Mouse (Mus musculus): Measurements from ENCODE around the gene Plin3. TPM values are rescaled to one million over a fixed set of nuclear protein-coding genes. Genes with fewer than 3 reads are reported as not detected.

The Plin3 gene
- polyA plus RNA-seq, 1 experiment from 2014 or later, result 12.3 TPM

- no peak overlapping the region for H3K9ac ChIP-seq (ENCODE audit: low read depth, low read length)
- H3K27ac ChIP-seq (ENCODE audit: low read length), result no peak overlapping the region
- H3K4me1 ChIP-seq (ENCODE audit: control insufficient read depth, insufficient read depth, low read length), result peaks cover 13% of the 10 kb centered on the region
- ATAC-seq, result no peak
- no peak overlapping the region for H3K4me3 ChIP-seq (ENCODE audit: low read depth, low read length)
- no peaks in the 10 kb centered on the region for H3K36me3 ChIP-seq (ENCODE audit: control insufficient read depth, insufficient read depth, low read length)
- no peaks in the 10 kb centered on the region for H3K27me3 ChIP-seq (ENCODE audit: control insufficient read depth, insufficient read depth, low read depth, low read length)
- H3K4me2 ChIP-seq (ENCODE audit: low read length), result no peak overlapping the region
- H3K9me3 ChIP-seq (replicated peaks; ENCODE audit: control insufficient read depth, low read length, poor library complexity, severe bottlenecking), result no peaks in the 10 kb centered on the region
- 88% methylated on average over 7 of the region's 7 CpGs for WGBS
Observed at GRCm38 (mm10) chr17:56273482-56273881, 19.2 kb downstream of the Plin3 start.

DNA sequence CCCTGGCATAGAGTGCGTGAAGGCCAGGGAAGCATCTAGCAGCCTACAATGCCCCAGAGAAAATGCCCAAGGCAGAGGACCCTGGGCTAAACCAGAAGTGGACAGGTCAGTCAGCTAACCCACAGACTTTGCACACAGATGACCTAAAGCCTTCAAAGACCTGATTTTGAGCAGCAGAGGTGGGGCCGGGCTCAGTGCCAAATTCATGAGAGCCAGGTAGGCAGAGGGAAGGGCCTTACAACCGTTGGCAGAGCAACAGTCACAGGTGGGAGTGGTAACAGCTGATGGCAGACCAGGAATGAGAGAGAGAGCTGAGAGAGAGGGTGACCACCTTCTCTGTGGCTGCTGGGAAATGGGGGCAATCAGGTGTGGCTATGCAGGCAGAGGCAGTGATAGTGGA lies 20.0 kb downstream of the Plin3 start:
- Histone ChIP-seq H3K27me3 (ENCODE audit: control insufficient read depth, insufficient read depth, low read depth, low read length) (no peaks in the 10 kb centered on the region), H3K4me2 (ENCODE audit: low read length) (no peak overlapping the region)
- 73% methylated on average over 3 of the region's 3 CpGs for WGBS

GRCm38 (mm10) chr17:56271609-56272253 lies 20.9 kb downstream of the Plin3 start:
- ATAC-seq, result no peak
- no peaks in the 10 kb centered on the region for H3K9me3 ChIP-seq (replicated peaks; ENCODE audit: control insufficient read depth, low read length, poor library complexity, severe bottlenecking)
- no peak overlapping the region for H3K9ac ChIP-seq (ENCODE audit: low read depth, low read length)
- H3K4me2 ChIP-seq (ENCODE audit: low read length), result no peak overlapping the region
- no peaks in the 10 kb centered on the region for H3K27me3 ChIP-seq (ENCODE audit: control insufficient read depth, insufficient read depth, low read depth, low read length)
- no peak overlapping the region for H3K27ac ChIP-seq (ENCODE audit: low read length)
- no peak overlapping the region for H3K4me3 ChIP-seq (ENCODE audit: low read depth, low read length)
- peaks cover 16% of the 10 kb centered on the region for H3K4me1 ChIP-seq (ENCODE audit: control insufficient read depth, insufficient read depth, low read length)
- 88% methylated on average over 12 of the region's 12 CpGs for WGBS
- H3K36me3 ChIP-seq (ENCODE audit: control insufficient read depth, insufficient read depth, low read length), result no peaks in the 10 kb centered on the region

More for the DNA sequence above, 20.0 kb downstream of the Plin3 start:
- Histone ChIP-seq H3K36me3 (ENCODE audit: control insufficient read depth, insufficient read depth, low read length) (no peaks in the 10 kb centered on the region), H3K4me3 (ENCODE audit: low read depth, low read length) (no peak overlapping the region), H3K4me1 (ENCODE audit: control insufficient read depth, insufficient read depth, low read length) (peaks cover 17% of the 10 kb centered on the region), H3K9me3 (replicated peaks; ENCODE audit: control insufficient read depth, low read length, poor library complexity, severe bottlenecking) (no peaks in the 10 kb centered on the region), H3K9ac (ENCODE audit: low read depth, low read length) (no peak overlapping the region), H3K27ac (ENCODE audit: low read length) (no peak overlapping the region)
- ATAC-seq, result no peak

GRCm38 (mm10) chr17:56269741-56270140 lies 22.9 kb downstream of the Plin3 start:
- peak overlapping the region; percentile 66 for H3K4me2 ChIP-seq (ENCODE audit: low read length)
- H3K27ac ChIP-seq (ENCODE audit: low read length), result peak overlapping the region; percentile 72
- peak overlapping the region; percentile 35; the same call in 1 of the 2 replicates for H3K4me3 ChIP-seq (ENCODE audit: low read depth, low read length)
- peaks cover 4% of the 10 kb centered on the region; the same call in 1 of the 2 replicates for H3K36me3 ChIP-seq (ENCODE audit: control insufficient read depth, insufficient read depth, low read length)
- ATAC-seq, result peak; percentile 19
- H3K9me3 ChIP-seq (replicated peaks; ENCODE audit: control insufficient read depth, low read length, poor library complexity, severe bottlenecking), result no peaks in the 10 kb centered on the region
- WGBS, result 73% methylated on average over 3 of the region's 3 CpGs
- no peaks in the 10 kb centered on the region for H3K27me3 ChIP-seq (ENCODE audit: control insufficient read depth, insufficient read depth, low read depth, low read length)
- H3K9ac ChIP-seq (ENCODE audit: low read depth, low read length), result peak overlapping the region; percentile 54; the same call in 1 of the 2 replicates
- peaks cover 8% of the 10 kb centered on the region for H3K4me1 ChIP-seq (ENCODE audit: control insufficient read depth, insufficient read depth, low read length)

DNA sequence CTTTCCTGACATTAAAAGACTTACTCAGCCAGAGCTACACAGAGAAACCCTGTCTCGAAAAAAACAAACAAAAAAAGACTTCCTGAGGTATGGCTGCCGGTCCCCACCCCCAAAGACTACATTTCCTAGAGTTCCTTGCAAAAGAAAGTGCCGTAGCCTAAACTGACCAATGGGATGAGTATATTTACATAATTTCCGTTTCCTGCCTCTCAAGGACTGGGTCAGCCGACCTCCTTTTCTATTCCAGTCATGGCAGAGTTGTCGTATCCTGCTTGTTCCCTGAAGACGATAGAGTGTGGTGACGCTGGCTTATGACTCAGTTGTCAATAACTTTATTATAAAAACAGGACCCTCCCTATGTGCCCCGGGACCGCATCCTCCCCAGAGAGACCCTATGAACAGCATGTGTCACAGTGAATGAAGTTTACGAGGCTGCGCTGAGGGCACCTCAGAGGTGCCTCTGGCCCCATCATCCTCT lies 23.5 kb downstream of the Plin3 start:
- H3K27ac ChIP-seq (ENCODE audit: low read length), result peak overlapping the region; percentile 72
- peak overlapping the region; percentile 66 for H3K4me2 ChIP-seq (ENCODE audit: low read length)
- peaks cover 8% of the 10 kb centered on the region for H3K4me1 ChIP-seq (ENCODE audit: control insufficient read depth, insufficient read depth, low read length)
- H3K36me3 ChIP-seq (ENCODE audit: control insufficient read depth, insufficient read depth, low read length), result peaks cover 4% of the 10 kb centered on the region; the same call in 1 of the 2 replicates
- peak; percentile 90 for ATAC-seq
- H3K9me3 ChIP-seq (replicated peaks; ENCODE audit: control insufficient read depth, low read length, poor library complexity, severe bottlenecking), result no peaks in the 10 kb centered on the region
- H3K9ac ChIP-seq (ENCODE audit: low read depth, low read length), result peak overlapping the region; percentile 54
- H3K27me3 ChIP-seq (ENCODE audit: control insufficient read depth, insufficient read depth, low read depth, low read length), result no peaks in the 10 kb centered on the region
- WGBS, result 22% methylated on average over 12 of the region's 12 CpGs
- peak overlapping the region; percentile 35 for H3K4me3 ChIP-seq (ENCODE audit: low read depth, low read length)

- WGBS, result 67% methylated on average over 3 of the region's 3 CpGs
Observed at GRCm38 (mm10) chr17:56266271-56266670, 26.4 kb downstream of the Plin3 start.

GRCm38 (mm10) chr17:56265869-56266268 lies 26.8 kb downstream of the Plin3 start:
- H3K4me2 ChIP-seq (ENCODE audit: low read length), result no peak overlapping the region
- no peaks in the 10 kb centered on the region for H3K27me3 ChIP-seq (ENCODE audit: control insufficient read depth, insufficient read depth, low read depth, low read length)
- no peak for ATAC-seq
- no peak overlapping the region for H3K9ac ChIP-seq (ENCODE audit: low read depth, low read length)
- H3K4me3 ChIP-seq (ENCODE audit: low read depth, low read length), result no peak overlapping the region
- H3K36me3 ChIP-seq (ENCODE audit: control insufficient read depth, insufficient read depth, low read length), result peaks cover 12% of the 10 kb centered on the region; the same call in 1 of the 2 replicates
- WGBS, result 94% methylated on average over 3 of the region's 3 CpGs
- H3K9me3 ChIP-seq (replicated peaks; ENCODE audit: control insufficient read depth, low read length, poor library complexity, severe bottlenecking), result no peaks in the 10 kb centered on the region
- H3K27ac ChIP-seq (ENCODE audit: low read length), result no peak overlapping the region
- H3K4me1 ChIP-seq (ENCODE audit: control insufficient read depth, insufficient read depth, low read length), result peaks cover 21% of the 10 kb centered on the region

More at GRCm38 (mm10) chr17:56266271-56266670, 26.4 kb downstream of the Plin3 start:
- H3K9me3 ChIP-seq (replicated peaks; ENCODE audit: control insufficient read depth, low read length, poor library complexity, severe bottlenecking), result no peaks in the 10 kb centered on the region
- H3K36me3 ChIP-seq (ENCODE audit: control insufficient read depth, insufficient read depth, low read length), result peaks cover 12% of the 10 kb centered on the region; the same call in 1 of the 2 replicates
- H3K4me1 ChIP-seq (ENCODE audit: control insufficient read depth, insufficient read depth, low read length), result peaks cover 17% of the 10 kb centered on the region
- no peak overlapping the region for H3K4me3 ChIP-seq (ENCODE audit: low read depth, low read length)
- H3K27me3 ChIP-seq (ENCODE audit: control insufficient read depth, insufficient read depth, low read depth, low read length), result no peaks in the 10 kb centered on the region
- H3K27ac ChIP-seq (ENCODE audit: low read length), result no peak overlapping the region
- no peak overlapping the region for H3K4me2 ChIP-seq (ENCODE audit: low read length)
- ATAC-seq, result no peak
- no peak overlapping the region for H3K9ac ChIP-seq (ENCODE audit: low read depth, low read length)

- peaks cover 17% of the 10 kb centered on the region for H3K36me3 ChIP-seq (ENCODE audit: control insufficient read depth, insufficient read depth, low read length)
- no peak overlapping the region for H3K27ac ChIP-seq (ENCODE audit: low read length)
- no peak overlapping the region for H3K9ac ChIP-seq (ENCODE audit: low read depth, low read length)
- no peak for ATAC-seq
- WGBS, result 94% methylated on average over 4 of the region's 4 CpGs
- H3K4me1 ChIP-seq (ENCODE audit: control insufficient read depth, insufficient read depth, low read length), result peaks cover 30% of the 10 kb centered on the region
- H3K9me3 ChIP-seq (replicated peaks; ENCODE audit: control insufficient read depth, low read length, poor library complexity, severe bottlenecking), result no peaks in the 10 kb centered on the region
- H3K4me2 ChIP-seq (ENCODE audit: low read length), result no peak overlapping the region
- H3K27me3 ChIP-seq (ENCODE audit: control insufficient read depth, insufficient read depth, low read depth, low read length), result no peaks in the 10 kb centered on the region
- no peak overlapping the region for H3K4me3 ChIP-seq (ENCODE audit: low read depth, low read length)
Observed at GRCm38 (mm10) chr17:56265011-56265410, 27.7 kb downstream of the Plin3 start.

- H3K36me3 ChIP-seq (ENCODE audit: control insufficient read depth, insufficient read depth, low read length), result peaks cover 17% of the 10 kb centered on the region
- no peak overlapping the region for H3K4me3 ChIP-seq (ENCODE audit: low read depth, low read length)
- H3K4me2 ChIP-seq (ENCODE audit: low read length), result no peak overlapping the region
- no peaks in the 10 kb centered on the region for H3K9me3 ChIP-seq (replicated peaks; ENCODE audit: control insufficient read depth, low read length, poor library complexity, severe bottlenecking)
- no peak overlapping the region for H3K9ac ChIP-seq (ENCODE audit: low read depth, low read length)
- H3K27me3 ChIP-seq (ENCODE audit: control insufficient read depth, insufficient read depth, low read depth, low read length), result no peaks in the 10 kb centered on the region
- H3K27ac ChIP-seq (ENCODE audit: low read length), result no peak overlapping the region
- peak; percentile 72 for ATAC-seq
- WGBS, result 21% methylated on average over 8 of the region's 8 CpGs
- peaks cover 36% of the 10 kb centered on the region for H3K4me1 ChIP-seq (ENCODE audit: control insufficient read depth, insufficient read depth, low read length)
Observed at GRCm38 (mm10) chr17:56264020-56264419, 28.7 kb downstream of the Plin3 start.

All from midbrain, embryonic 16.5 days (tissue).